Mouse (Mus musculus): ENCODE data around the gene Rusc2. TPM values are rescaled to one million over a fixed set of nuclear protein-coding genes. Genes with fewer than 3 reads are reported as not detected.

The Rusc2 gene
- polyA plus RNA-seq, 1 experiment: 11.5 TPM

GRCm38 (mm10) chr4:43476604-43477003, 94.8 kb downstream of the Rusc2 start:
- Histone ChIP-seq H3K4me1 (peaks cover 39% of the 10 kb centered on the region), H3K9me3 (no peaks in the 10 kb centered on the region), H3K36me3 (replicated peaks; ENCODE audit: low read length) (no peaks in the 10 kb centered on the region), H3K27me3 (replicated peaks) (no peaks in the 10 kb centered on the region), H3K4me3 (replicated peaks) (no peak overlapping the region)
- TF ChIP-seq FLI1 (IDR thresholded peaks at IDR 0.05; ENCODE audit: low read length) (no peak), GATA1 (IDR thresholded peaks at IDR 0.05; ENCODE audit: borderline replicate concordance, low read length) (no peak)

Other genes starting within 250 kb of the Rusc2 start
- not detected in 2 replicates for gene Atp8b5, start 114.8 kb upstream of the Rusc2 start, polyA plus RNA-seq (2012; ENCODE audit: insufficient read depth, low replicate concordance)
- gene Fam166b, start 47.2 kb downstream of the Rusc2 start, polyA plus RNA-seq (2012; ENCODE audit: insufficient read depth, low replicate concordance): 0.55 TPM in 1 of 2 replicates, not detected in the other
- 28.2 and 39.0 TPM in 2 replicates for gene Tesk1, start 60.0 kb downstream of the Rusc2 start, polyA plus RNA-seq (2012; ENCODE audit: insufficient read depth, low replicate concordance)
- gene Cd72, start 72.6 kb downstream of the Rusc2 start, polyA plus RNA-seq (2012; ENCODE audit: insufficient read depth, low replicate concordance): 3.1 and 26.7 TPM in 2 replicates
- 3.9 TPM in 1 of 2 replicates, not detected in the other for gene Sit1, start 101.8 kb downstream of the Rusc2 start, polyA plus RNA-seq (2012; ENCODE audit: insufficient read depth, low replicate concordance)
- 74.6 and 104 TPM in 2 replicates for gene Ccdc107, start 110.9 kb downstream of the Rusc2 start, polyA plus RNA-seq (2012; ENCODE audit: insufficient read depth, low replicate concordance)
- 9.6 and 20.9 TPM in 2 replicates for gene Arhgef39, start 117.7 kb downstream of the Rusc2 start, polyA plus RNA-seq (2012; ENCODE audit: insufficient read depth, low replicate concordance)
- 1.4 and 11.2 TPM in 2 replicates for gene Car9, start 125.0 kb downstream of the Rusc2 start, polyA plus RNA-seq (2012; ENCODE audit: insufficient read depth, low replicate concordance)
- 4.7 TPM in 1 of 2 replicates, not detected in the other for gene Tpm2, start 141.8 kb downstream of the Rusc2 start, polyA plus RNA-seq (2012; ENCODE audit: insufficient read depth, low replicate concordance)
- gene Creb3, start 180.4 kb downstream of the Rusc2 start, polyA plus RNA-seq (2012; ENCODE audit: insufficient read depth, low replicate concordance): 2.7 TPM in 1 of 2 replicates, not detected in the other
- gene Tln1, start 180.7 kb downstream of the Rusc2 start, polyA plus RNA-seq (2012; ENCODE audit: insufficient read depth, low replicate concordance): 637 and 823 TPM in 2 replicates
- 26.9 and 28.2 TPM in 2 replicates for gene Rgp1, start 196.7 kb downstream of the Rusc2 start, polyA plus RNA-seq (2012; ENCODE audit: insufficient read depth, low replicate concordance)
- 9.1 and 40.1 TPM in 2 replicates for gene Gba2, start 196.9 kb downstream of the Rusc2 start, polyA plus RNA-seq (2012; ENCODE audit: insufficient read depth, low replicate concordance)
- gene Msmp, start 202.5 kb downstream of the Rusc2 start, polyA plus RNA-seq (2012; ENCODE audit: insufficient read depth, low replicate concordance): not detected in 2 replicates
- gene Npr2, start 250.0 kb downstream of the Rusc2 start, polyA plus RNA-seq (2012; ENCODE audit: insufficient read depth, low replicate concordance): not detected in 2 replicates

Data from megakaryocyte, embryonic 14.5 days (primary cell).